Mouse (Mus musculus) brain, embryonic 14.5 days (tissue): ENCODE results near the gene Zfp275.

ENCODE experiments used
- CTCF ChIP-seq: fragments of 200-500 bp; IDR thresholded peaks from 2 replicates; pipeline ENCODE4 v1.5.1; 2012; ENCODE audit warnings: inconsistent platforms, mild to moderate bottlenecking, moderate library complexity, borderline replicate concordance; ENCODE audit not compliant: insufficient read depth, insufficient read length; ENCODE audit errors: extremely low read depth
- POLR2A ChIP-seq: fragments of 200-500 bp; IDR thresholded peaks from 2 replicates; pipeline ENCODE4 v1.6.1; 2012; ENCODE audit warnings: mild to moderate bottlenecking, inconsistent platforms, borderline replicate concordance; ENCODE audit not compliant: poor library complexity, insufficient read depth, insufficient read length, severe bottlenecking; ENCODE audit errors: extremely low read depth

DNA sequence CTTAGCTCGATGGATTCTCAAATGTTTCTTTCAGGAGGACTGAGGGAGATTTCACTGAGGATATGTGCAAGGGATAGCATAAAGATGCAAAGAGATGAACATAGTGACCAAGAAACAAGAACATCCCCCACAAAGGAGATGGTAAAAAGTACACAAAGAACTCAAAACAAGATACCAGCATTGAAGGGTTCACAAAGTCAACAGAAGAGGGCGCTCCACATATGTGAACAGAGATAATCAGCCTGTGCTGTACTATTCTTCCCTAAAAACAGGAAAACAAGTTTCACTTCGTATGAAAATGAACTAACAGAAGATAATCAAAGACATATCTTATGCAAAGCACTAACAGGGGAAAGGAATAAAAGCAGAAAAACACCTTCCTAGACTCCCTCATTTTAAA is 29.9 kb upstream of the Zfp275 start:
- TF ChIP-seq CTCF (0 out of 2 replicates have a peak, but pooled peaks have one; percentile 5), POLR2A (no peak)
